Mouse (Mus musculus) naive thymus-derived CD4-positive, alpha-beta T cell, adult 2 months (primary cell): ENCODE measurements around the gene Trp53bp2.

Experiments used
- DNase-seq: peaks from one replicate; pipeline ENCODE4 v3.0.0-alpha.2; 2011; ENCODE audit warnings: low read depth

Trp53bp2 gene

GRCm38 (mm10) chr1:182461813-182462212 is 52.8 kb downstream of the Trp53bp2 start:
- DNase-seq: no peak

DNA sequence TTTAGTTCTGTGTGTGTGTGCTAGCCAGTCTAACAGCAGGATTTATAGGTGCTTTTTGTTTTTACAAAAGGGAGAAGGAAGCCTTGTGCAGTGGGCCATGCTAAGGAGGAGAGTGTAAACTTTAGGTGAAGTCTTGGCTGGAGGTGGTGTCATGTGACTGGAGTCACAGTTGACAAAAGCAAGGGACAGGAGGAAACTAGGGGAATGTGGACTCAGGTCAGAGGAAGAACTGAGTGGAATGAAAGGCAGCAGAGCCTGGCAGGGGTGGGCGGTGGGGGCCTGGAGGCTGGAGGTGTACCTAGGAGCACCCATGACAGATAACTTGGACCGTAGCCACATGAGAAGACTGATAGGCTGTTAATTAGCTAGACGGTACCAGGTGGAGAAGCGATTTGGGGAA is 56.3 kb downstream of the Trp53bp2 start:
- DNase-seq: no peak

GRCm38 (mm10) chr1:182465978-182466377 is 57.0 kb downstream of the Trp53bp2 start:
- no peak for DNase-seq

- no peak for DNase-seq
Measured at GRCm38 (mm10) chr1:182475005-182475796, 66.2 kb downstream of the Trp53bp2 start.

DNA sequence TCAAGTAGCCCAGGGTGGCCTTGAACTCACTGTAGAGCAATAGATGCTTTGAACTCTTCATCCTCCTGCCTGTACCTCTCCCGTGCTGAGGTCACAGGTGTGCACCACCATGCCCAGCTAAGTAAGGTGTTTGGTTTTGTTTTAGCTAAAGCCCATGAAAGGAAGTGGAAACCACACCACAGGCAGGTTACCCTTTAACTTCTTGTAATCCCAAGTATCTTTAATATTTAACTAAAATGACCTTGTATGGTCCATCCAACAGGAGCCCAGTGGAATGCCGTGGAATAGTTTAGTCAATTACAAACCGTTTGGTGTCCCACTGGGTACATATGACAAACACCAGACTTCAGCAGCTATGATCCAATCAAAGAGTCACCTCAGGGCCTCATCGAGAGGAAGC is 70.0 kb downstream of the Trp53bp2 start:
- DNase-seq: no peak

DNA sequence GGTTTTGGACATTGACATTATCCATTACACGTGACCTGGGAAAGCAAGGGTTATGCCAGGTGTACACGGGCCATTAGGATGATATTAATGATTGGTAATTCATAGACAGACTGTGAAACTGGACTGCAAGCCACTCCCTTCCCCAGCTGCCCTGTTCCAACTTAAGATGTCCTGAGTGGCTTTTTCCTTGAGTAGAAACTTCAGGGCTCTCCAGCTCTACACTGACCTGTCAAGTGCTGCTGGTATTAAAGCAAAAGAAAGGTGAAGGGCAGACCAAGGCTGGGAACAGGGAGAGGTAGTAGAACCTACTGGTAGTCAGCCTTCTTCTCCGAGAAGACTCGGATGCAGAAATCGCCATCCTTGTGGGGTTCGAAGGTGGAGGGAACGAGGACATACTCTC is 72.2 kb downstream of the Trp53bp2 start:
- no peak for DNase-seq

GRCm38 (mm10) chr1:182481646-182482295 is 72.8 kb downstream of the Trp53bp2 start:
- DNase-seq: no peak

DNA sequence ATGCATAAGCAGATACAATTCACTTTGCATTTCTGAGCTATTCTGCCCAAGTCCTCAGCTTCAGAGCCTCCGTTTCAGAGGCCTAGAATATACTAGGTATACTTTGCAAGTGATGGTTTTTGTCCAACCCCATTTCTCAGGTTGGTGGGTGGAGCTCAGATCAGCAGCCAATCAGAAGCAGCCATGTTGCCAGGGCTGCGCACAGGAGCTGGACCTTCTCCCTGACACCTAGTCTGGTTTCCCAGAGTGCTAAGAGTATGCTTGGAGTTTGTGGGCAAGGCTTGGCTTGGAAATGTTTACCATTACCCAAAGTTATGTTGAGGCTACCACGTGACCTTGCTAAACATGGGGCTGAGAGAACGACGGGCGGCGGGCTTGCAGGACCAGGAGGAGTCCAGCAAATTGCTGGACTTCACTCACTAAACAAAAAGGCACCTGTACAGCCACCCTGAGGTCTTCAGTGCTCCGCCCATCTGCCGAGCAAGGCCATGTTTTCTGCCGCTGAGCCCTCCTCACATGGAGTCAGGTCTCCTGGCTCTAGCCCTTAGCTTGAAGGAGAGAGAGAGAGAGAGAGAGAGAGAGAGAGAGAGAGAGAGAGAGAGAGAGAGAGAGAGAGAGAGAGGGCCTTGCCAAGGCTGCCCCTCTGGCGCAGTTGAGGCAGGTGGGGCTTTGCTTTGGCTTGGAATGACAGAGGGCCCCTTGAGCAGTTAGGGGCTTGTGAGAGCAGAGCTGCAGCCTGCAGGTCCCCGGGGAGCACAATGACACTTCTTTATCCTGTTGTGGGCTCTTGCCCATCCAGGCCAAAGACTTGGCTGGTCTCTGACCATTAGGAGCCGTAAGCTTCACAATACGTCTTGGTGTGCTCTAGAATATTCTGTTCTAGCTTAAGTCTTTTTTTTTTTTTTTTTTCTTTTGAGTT is 74.3 kb downstream of the Trp53bp2 start:
- no peak for DNase-seq

DNA sequence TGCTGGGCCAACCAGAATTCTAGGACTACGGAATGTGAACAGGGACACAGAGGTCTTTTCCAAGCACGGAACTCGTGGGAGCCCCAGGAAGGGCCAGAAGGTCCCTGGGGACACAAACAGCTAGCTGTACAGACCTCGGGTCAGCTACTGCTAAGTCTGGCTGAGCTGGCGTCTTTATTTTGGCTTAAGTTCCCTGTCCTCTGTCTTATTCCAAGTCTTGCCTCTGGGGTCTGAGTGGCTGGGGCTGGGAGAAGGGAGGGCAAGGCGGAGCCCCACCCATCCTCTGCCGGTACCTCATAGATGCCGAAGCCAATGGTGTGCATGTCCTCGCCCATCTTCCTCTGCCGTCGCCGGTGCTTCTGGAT is 74.9 kb downstream of the Trp53bp2 start:
- no peak for DNase-seq

DNA sequence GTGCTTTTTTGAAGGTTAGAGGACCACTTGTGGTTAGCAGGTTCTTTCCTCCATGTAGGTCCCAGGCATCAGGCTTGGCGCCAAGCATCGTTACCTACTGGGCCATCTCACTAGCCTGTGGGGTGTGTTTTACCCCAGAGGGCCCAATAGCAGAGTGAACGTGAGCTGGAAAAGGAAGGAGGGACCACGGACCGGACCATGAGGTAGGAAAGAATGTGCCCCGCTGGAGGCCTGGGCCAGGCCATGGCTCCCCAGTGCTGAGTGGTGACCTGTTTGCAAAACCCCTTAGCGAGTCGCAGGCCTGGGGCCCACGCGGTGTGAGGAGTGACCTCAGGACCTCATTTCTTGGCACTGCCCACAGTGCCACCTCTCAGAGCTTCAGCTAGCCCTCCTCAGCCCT is 79.5 kb downstream of the Trp53bp2 start:
- no peak for DNase-seq

GRCm38 (mm10) chr1:182489803-182490452 is 81.0 kb downstream of the Trp53bp2 start:
- DNase-seq: peak; percentile 95

DNA sequence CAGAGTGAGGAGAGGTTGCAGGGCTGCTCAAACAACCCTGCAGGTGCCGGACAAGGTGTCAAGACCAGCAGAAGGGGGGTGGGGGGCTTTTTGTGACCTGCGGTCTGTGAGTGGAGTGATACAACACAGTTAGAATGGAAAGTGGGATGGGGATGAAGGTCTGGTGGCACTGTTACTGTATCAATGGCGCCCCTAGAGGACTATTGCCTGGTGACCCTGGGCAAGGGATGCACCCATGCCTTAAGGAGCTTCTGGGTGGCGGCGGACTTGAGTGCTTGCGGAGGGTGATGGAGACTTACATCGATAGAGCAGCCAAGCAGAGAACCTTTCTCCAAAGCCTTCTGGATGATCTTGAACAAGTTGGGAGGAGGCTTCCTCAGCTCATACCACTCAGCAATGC is 81.6 kb downstream of the Trp53bp2 start:
- DNase-seq: peak; percentile 45

- DNase-seq: no peak
Measured at GRCm38 (mm10) chr1:182491839-182492238, 82.9 kb downstream of the Trp53bp2 start.

DNA sequence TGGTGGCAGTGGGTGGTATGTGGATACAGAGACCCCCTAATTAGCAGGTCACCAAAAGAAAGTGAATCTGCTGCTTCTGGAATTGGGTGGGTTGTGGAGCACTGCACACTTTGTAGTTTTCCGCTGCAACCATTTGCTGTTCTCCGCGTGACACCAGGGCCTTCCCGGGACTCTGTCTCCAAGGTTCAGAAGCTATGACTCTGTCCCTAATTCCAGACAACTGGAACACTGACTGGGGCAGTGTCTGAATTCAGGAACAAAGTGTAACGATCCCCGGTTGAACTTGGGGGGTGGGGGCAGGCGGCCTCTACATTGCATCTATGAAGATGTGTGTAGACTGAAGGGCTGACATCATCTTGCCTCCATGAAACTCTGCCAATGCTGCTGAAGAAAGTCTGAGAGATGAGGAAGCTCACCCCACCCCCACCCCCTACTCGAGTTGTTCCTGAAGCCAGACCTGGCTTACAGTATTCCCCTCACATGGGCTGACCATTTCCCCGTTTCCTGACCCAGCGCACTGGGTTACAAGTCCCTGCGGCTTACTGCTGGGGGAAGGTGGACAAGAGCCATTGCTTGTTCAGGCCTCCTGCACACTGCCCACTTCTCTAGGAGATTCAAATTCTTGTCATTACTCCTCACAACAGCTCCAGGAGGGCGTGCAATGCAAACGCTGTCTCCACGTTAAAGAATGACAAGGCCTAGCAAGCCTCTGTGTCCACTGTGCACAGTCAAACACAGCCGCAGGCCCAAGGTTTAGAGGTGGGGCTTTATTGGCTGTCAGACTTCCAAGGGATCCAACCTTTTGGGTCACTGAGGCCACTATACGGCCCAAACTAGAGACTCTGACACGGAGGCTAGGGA is 85.5 kb downstream of the Trp53bp2 start:
- DNase-seq: no peak

- DNase-seq: no peak
Measured at GRCm38 (mm10) chr1:182496685-182497084, 87.7 kb downstream of the Trp53bp2 start.

GRCm38 (mm10) chr1:182497736-182498135 is 88.8 kb downstream of the Trp53bp2 start:
- no peak for DNase-seq

DNA sequence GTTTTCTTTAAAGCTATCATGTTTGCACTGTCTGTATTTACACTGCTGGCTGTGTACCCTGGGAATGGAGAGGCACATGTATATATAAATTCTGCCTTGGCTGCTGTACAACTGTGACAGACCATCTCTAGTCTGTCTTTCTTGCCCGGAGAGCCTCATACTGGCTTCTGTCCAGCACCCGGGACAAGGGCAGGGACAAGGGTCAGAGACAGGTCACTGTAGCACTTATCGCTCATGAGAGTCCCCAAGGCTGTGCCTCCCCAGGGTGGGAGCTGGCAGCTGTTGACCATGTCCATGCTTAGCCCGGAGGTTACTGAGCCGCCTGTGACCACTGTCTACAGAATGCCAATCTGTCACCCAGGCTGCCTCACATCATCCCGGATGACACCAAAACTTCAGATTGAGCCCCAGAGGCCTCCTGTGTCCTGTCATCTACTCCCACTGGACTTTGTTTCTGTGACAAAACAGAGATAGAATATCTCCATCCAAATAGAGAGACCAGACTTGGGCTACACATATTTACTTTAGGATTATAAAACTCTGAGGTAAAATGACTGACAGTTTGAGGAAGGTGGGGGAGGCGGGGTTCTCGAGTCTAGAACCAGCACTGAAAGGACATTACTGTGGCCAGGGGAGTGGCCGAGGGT is 90.6 kb downstream of the Trp53bp2 start:
- no peak for DNase-seq

DNA sequence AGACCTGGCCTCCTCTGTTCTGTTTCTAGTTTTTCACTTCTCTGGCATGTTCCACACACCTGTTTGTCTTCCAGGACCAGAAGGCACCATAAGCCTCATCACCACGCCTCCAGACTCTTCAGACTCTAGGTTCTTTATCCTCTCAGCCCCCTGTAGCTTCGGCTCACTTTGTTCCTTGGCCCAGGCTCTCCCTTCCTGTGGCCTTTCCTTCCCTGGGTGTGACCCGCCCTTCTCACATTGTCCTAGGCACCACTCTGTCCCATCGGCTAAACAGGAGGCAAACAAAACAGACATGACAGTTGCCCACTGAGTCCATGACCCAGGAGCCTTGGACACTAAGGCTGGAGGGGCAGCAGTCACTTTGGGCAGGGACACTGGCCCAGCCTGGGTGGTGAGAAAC is 91.3 kb downstream of the Trp53bp2 start:
- no peak for DNase-seq

DNA sequence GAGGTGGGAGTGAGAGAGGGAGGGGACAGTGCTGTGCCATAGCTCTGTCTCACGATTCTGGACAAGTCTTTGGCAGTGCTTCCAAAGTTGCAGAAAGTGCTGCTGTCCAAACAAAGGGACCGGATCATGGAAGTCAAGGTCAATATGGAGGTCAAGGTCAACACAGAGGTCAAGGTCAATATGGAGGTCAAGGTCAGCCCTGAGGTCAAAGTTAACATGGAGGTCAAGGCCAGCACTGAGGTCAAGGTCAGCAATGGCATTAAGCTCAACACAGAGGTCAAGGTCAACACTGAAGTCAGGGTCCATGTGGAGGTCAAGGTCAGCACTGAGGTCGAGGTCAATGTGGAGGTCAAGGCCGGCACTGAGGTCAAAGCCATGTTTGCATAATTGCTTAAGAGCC is 91.9 kb downstream of the Trp53bp2 start:
- DNase-seq: no peak

GRCm38 (mm10) chr1:182501815-182502405 is 92.9 kb downstream of the Trp53bp2 start:
- DNase-seq: no peak
